Mouse (Mus musculus): ENCODE results near the gene Bsn.

DNA sequence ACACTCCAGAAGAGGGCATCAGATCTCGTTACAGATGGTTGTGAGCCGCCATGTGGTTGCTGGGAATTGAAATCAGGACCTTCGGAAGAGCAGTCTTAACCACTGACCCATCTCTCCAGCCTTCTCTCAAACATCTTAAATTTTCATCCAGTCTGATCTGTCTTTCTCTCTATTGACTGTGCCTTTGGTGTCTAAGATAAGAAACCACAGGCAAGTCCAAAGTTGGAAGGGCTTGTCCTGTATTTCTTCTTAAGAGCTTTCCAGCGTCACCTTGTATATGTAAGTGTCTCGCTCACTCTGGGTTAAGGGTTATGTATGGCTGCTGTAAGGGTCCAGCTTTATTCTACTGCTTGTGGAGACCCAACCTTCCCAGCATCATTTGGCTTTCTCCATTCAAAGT lies 58.7 kb downstream of the Bsn start:
- TF ChIP-seq GATA1 (IDR thresholded peaks at IDR 0.05; ENCODE audit: borderline replicate concordance, low read length) (no peak), FLI1 (IDR thresholded peaks at IDR 0.05; ENCODE audit: low read length) (no peak)
